Mouse (Mus musculus) heart, postnatal 0 days (tissue): ENCODE results near the gene Ppil6.

ENCODE experiments used
- CTCF ChIP-seq: IDR thresholded peaks from 2 replicates; pipeline ENCODE4 v1.5.1; 2016; ENCODE audit warnings: antibody characterized with exemption, control low read depth, low read depth
- EP300 ChIP-seq: IDR thresholded peaks from 2 replicates; pipeline ENCODE4 v1.6.1; 2016; ENCODE audit warnings: antibody characterized with exemption, low read depth

- TF ChIP-seq CTCF (no peak), EP300 (no peak)
These were observed 51.8 kb downstream of the Ppil6 start for GRCm38 (mm10) chr10:41542057-41542456.
